Mouse (Mus musculus): ENCODE results near the gene Otop1. TPM values are rescaled to one million over a fixed set of nuclear protein-coding genes. Genes with fewer than 3 reads are reported as not detected.

Otop1 gene
- polyA plus RNA-seq, 1 experiment = 0.03 TPM

DNA sequence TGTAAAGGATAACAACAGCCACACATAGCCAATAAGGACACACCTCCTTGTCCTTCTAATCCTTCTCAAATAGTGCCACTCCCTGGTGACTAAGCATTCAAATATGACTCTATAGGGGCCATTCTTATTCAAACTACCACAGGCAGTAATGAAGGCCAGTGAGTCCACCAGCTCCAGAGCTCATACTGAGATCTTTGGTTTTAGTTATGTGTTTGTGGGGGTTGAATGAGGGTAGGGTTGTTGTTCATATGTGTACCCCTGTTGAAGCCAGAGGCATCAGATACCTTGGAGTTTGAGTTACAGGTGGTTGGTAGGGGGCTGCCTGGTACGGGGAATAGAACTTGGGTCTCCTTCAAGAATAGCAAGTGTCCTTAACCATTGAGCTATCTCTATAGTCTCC, 19.2 kb upstream of the Otop1 start:
- whole genome bisulfite sequencing = 86% methylated on average over 1 of the region's 1 CpGs
- no peak for TF ChIP-seq POLR2A (IDR thresholded peaks at IDR 0.05; ENCODE audit: borderline replicate concordance, insufficient read depth, low read length)
- TF ChIP-seq CTCF (IDR thresholded peaks at IDR 0.05; ENCODE audit: borderline replicate concordance, insufficient read depth, low read depth, low read length) = no peak
- H3K4me1 ChIP-seq (ENCODE audit: control insufficient read depth, insufficient read depth, low read length) = no peaks in the 10 kb centered on the region
- no peak overlapping the region for H3K4me3 ChIP-seq (replicated peaks; ENCODE audit: insufficient read depth, low read depth, low read length)
- H3K27me3 ChIP-seq (ENCODE audit: control insufficient read depth, insufficient read depth, low read length) = no peaks in the 10 kb centered on the region
- DNase-seq = no peak
- no peak overlapping the region for H3K27ac ChIP-seq (ENCODE audit: insufficient read depth, low read length)

- no peak for TF ChIP-seq POLR2A (IDR thresholded peaks at IDR 0.05; ENCODE audit: borderline replicate concordance, insufficient read depth, low read length)
- TF ChIP-seq CTCF (IDR thresholded peaks at IDR 0.05; ENCODE audit: borderline replicate concordance, insufficient read depth, low read depth, low read length) = no peak
Measured at GRCm38 (mm10) chr5:38258034-38258772, 17.6 kb upstream of the Otop1 start.

GRCm38 (mm10) chr5:38258773-38259146, 17.0 kb upstream of the Otop1 start:
- H3K27ac ChIP-seq (ENCODE audit: insufficient read depth, low read length) = no peak overlapping the region
- WGBS = 83% methylated on average over 5 of the region's 5 CpGs
- no peaks in the 10 kb centered on the region; the same call in 1 of the 2 replicates for H3K4me1 ChIP-seq (ENCODE audit: control insufficient read depth, insufficient read depth, low read length)
- no peak for DNase-seq
- TF ChIP-seq POLR2A (IDR thresholded peaks at IDR 0.05; ENCODE audit: borderline replicate concordance, insufficient read depth, low read length) = no peak
- TF ChIP-seq CTCF (IDR thresholded peaks at IDR 0.05; ENCODE audit: borderline replicate concordance, insufficient read depth, low read depth, low read length) = no peak
- no peaks in the 10 kb centered on the region for H3K27me3 ChIP-seq (ENCODE audit: control insufficient read depth, insufficient read depth, low read length)
- no peak overlapping the region for H3K4me3 ChIP-seq (replicated peaks; ENCODE audit: insufficient read depth, low read depth, low read length)

More at GRCm38 (mm10) chr5:38258034-38258772, 17.6 kb upstream of the Otop1 start:
- 86% methylated on average over 8 of the region's 8 CpGs for WGBS
- Histone ChIP-seq H3K27me3 (ENCODE audit: control insufficient read depth, insufficient read depth, low read length) (no peaks in the 10 kb centered on the region), H3K4me3 (replicated peaks; ENCODE audit: insufficient read depth, low read depth, low read length) (no peak overlapping the region), H3K4me1 (ENCODE audit: control insufficient read depth, insufficient read depth, low read length) (no peaks in the 10 kb centered on the region; the same call in 1 of the 2 replicates), H3K27ac (ENCODE audit: insufficient read depth, low read length) (no peak overlapping the region)
- no peak for DNase-seq

DNA sequence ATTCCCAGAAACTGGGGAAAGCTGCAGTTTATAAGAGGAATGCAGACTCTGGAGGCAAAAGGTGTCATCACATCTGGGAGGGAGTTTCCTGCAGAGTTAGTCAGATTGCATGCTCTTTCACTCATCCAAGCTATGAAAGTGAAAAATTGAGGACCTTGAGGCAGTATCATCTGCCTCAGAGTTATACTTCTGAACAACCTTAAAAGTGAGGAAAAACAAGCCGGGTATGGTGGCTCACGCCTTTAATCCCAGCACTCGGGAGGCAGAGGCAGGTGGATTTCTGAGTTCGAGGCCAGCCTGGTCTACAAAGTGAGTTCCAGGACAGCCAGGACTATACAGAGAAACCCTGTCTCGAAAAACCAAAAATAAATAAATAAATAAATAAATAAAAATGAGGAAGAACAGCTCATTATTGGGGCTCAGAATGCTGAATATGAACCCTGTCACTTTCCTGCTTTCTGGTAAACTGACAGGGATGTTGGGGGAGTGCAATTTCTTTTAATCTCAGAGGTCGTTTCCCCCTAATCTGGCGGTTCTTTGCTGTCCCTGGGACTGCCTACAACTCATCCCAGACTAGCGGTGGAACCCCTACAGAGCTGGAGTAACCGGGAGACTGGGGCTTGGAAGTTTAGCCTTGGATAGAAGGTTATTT, 16.2 kb upstream of the Otop1 start:
- TF ChIP-seq POLR2A (IDR thresholded peaks at IDR 0.05; ENCODE audit: borderline replicate concordance, insufficient read depth, low read length) (no peak), CTCF (IDR thresholded peaks at IDR 0.05; ENCODE audit: borderline replicate concordance, insufficient read depth, low read depth, low read length) (no peak)
- H3K27ac ChIP-seq (ENCODE audit: insufficient read depth, low read length) = peak overlapping the region; percentile 73
- WGBS = 38% methylated on average over 9 of the region's 9 CpGs
- no peak for DNase-seq
- H3K4me3 ChIP-seq (replicated peaks; ENCODE audit: insufficient read depth, low read depth, low read length) = peak overlapping the region; percentile 94
- H3K27me3 ChIP-seq (ENCODE audit: control insufficient read depth, insufficient read depth, low read length) = no peaks in the 10 kb centered on the region
- H3K4me1 ChIP-seq (ENCODE audit: control insufficient read depth, insufficient read depth, low read length) = no peaks in the 10 kb centered on the region; the same call in none of the 2 replicates

DNA sequence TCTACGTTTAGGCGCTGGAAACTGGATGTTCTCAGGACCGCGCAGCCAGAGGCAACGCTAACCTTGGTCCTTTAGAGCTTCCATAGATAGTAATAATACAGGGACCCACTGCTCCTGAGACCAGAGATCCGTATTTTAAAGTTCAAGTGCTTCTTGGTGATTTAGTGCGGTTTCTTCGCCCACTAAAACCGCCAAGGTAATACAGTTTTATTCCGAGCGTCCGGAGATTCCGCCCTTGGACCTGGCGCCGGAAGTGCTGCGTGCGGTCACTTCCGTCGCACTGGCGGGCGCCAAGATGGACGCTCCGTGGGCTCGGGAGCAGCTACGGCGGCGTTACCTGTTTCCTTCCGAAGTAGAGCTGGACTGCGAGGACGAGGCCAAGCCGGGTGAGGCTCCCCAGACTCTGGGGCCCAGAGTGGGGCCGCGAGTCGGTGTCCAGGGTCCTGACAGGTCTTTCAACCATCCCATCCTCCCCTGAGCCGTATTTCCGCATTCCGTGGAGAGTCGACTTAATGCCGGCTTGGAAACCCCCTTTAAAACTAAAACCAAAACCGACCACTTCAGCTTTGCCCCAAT, 15.6 kb upstream of the Otop1 start, which contains the start of gene Tmem128:
Gene Tmem128 (plus strand): TSS at position 79 of the 576 bp plus-strand sequence.
- Histone ChIP-seq H3K4me1 (ENCODE audit: control insufficient read depth, insufficient read depth, low read length) (no peaks in the 10 kb centered on the region; the same call in none of the 2 replicates), H3K4me3 (replicated peaks; ENCODE audit: insufficient read depth, low read depth, low read length) (peak within 1 kb of the TSS; percentile 94), H3K27ac (ENCODE audit: insufficient read depth, low read length) (peak within 1 kb of the TSS; percentile 73), H3K27me3 (ENCODE audit: control insufficient read depth, insufficient read depth, low read length) (no peaks in the 10 kb centered on the region)
- peak; percentile 95 for TF ChIP-seq POLR2A (IDR thresholded peaks at IDR 0.05; ENCODE audit: borderline replicate concordance, insufficient read depth, low read length)
- TF ChIP-seq CTCF (IDR thresholded peaks at IDR 0.05; ENCODE audit: borderline replicate concordance, insufficient read depth, low read depth, low read length) = no peak
- DNase-seq = peak; percentile 75 to 82
- under 1% methylated on average over 40 of the region's 40 CpGs for WGBS

DNA sequence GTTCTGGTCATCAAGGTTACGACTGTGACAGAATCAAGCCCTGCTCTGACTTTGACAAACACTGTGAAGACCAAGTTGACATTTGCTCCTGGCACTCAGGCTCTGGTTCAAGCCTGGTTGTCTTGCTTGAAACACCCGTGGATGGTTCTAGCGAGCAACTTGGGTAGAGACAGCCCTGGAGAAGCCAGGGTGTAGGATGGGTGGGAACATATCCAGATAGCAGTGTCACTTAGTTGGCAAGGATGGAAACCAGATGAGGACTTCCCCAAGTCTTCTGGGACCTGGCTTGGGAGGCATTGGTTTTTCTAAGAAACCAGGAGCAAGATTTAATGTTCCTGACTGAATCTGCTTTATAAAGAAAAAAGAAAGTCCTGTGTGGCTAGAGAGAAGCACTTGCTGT, 4.8 kb upstream of the Otop1 start:
- Histone ChIP-seq H3K27ac (ENCODE audit: insufficient read depth, low read length) (no peak overlapping the region), H3K4me1 (ENCODE audit: control insufficient read depth, insufficient read depth, low read length) (no peaks in the 10 kb centered on the region), H3K4me3 (replicated peaks; ENCODE audit: insufficient read depth, low read depth, low read length) (no peak overlapping the region), H3K27me3 (ENCODE audit: control insufficient read depth, insufficient read depth, low read length) (no peaks in the 10 kb centered on the region; the same call in 1 of the 2 replicates)
- TF ChIP-seq POLR2A (IDR thresholded peaks at IDR 0.05; ENCODE audit: borderline replicate concordance, insufficient read depth, low read length) = no peak
- TF ChIP-seq CTCF (IDR thresholded peaks at IDR 0.05; ENCODE audit: borderline replicate concordance, insufficient read depth, low read depth, low read length) = no peak
- DNase-seq = no peak
- WGBS = 66% methylated on average over 3 of the region's 3 CpGs

DNA sequence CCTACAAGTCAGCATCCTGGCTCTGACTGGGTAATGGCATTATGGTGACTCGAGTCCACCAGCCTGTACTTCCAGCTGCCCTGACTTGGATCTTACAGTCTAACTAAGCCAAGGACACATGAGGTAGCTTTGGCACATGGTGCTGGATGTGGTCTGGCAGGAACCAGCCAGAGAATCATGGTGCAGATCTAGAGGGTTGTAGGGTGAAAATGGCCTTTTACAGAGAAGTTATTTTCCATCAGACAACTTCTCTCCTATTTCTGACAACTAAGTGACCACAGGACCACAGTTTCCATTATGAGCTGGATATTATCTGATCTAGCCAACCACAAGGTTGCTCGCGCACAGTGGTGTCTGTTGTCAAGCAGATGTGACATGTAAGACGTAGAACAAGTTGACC, 1.9 kb upstream of the Otop1 start:
- H3K27me3 ChIP-seq (ENCODE audit: control insufficient read depth, insufficient read depth, low read length) = peaks cover 4% of the 10 kb centered on the region; the same call in 1 of the 2 replicates
- TF ChIP-seq CTCF (IDR thresholded peaks at IDR 0.05; ENCODE audit: borderline replicate concordance, insufficient read depth, low read depth, low read length) (no peak), POLR2A (IDR thresholded peaks at IDR 0.05; ENCODE audit: borderline replicate concordance, insufficient read depth, low read length) (no peak)
- H3K4me3 ChIP-seq (replicated peaks; ENCODE audit: insufficient read depth, low read depth, low read length) = no peak overlapping the region
- no peak for DNase-seq
- WGBS = 75% methylated on average over 4 of the region's 4 CpGs
- H3K4me1 ChIP-seq (ENCODE audit: control insufficient read depth, insufficient read depth, low read length) = no peaks in the 10 kb centered on the region
- H3K27ac ChIP-seq (ENCODE audit: insufficient read depth, low read length) = no peak overlapping the region

Data from cerebellum, adult 2 months (tissue).